Mouse (Mus musculus) layer of hippocampus, adult 2 months (tissue): Measurements from ENCODE around the gene Stub1. TPM values are rescaled to one million over a fixed set of nuclear protein-coding genes. Genes with fewer than 3 reads are reported as not detected.
A peak's percentile ranks its signal among the peaks of the same experiment; 100 is the strongest.

Experiments used
- DNase-seq, 2 experiments: peaks; one replicate each; pipeline ENCODE4 v3.0.0; 2022; ENCODE audit warnings: low spot score in 2 of 2
- H3K27ac ChIP-seq: fragments of 200-600 bp; 2 replicates; pipeline ENCODE4 v1.8.1; 2022
- H3K4me3 ChIP-seq: fragments of 200-600 bp; 2 replicates; pipeline ENCODE4 v1.8.1; 2022; ENCODE audit warnings: mild to moderate bottlenecking
- CTCF ChIP-seq: fragments of 200-600 bp; conservative IDR thresholded peaks from 2 replicates; pipeline ENCODE4 v1.8.1; 2022; ENCODE audit warnings: antibody characterized with exemption, mild to moderate bottlenecking, moderate library complexity
- total RNA-seq, 2 experiments: library from RNA; stranded (reverse); gene quantifications; 2 replicates each; pipeline ENCODE4 v1.2.3; 2021

Stub1 gene
- total RNA-seq, 2 experiments from 2014 or later = 164 to 175 TPM

DNA sequence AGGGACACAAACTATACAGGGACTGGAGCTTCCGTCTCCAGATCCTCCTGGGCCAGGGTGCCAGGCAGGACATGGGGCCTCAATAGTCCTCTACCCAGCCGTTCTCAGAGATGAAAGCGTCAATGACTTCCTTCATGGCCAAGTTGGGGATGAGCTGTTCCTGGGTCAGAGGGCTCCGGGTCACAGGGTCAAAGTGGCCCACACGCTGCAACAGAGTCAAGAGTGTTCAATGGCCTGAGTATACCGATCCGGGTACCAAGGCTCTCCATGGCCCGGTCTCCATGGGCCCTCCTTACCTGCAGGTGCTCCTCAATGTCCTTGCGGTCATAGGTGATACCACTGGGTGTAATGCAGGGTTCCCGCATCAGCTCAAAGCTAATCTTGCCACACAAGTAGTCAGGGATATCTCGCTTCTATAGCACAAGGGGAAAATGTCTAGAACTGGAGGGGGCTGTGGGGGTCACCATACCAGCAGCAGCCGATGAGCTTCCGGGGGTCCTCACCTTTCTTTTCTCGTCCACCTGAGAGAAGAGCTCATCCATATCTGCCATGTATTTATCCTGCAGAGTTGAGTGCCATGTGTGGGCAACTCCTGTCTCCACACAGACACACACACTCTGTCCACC is 2.3 kb downstream of the Stub1 start:
- no peak for DNase-seq
- TF ChIP-seq CTCF = no peak
- Histone ChIP-seq H3K4me3 (peak overlapping the region; percentile 87), H3K27ac (0 out of 2 replicates have a peak overlapping the region, but pooled peaks have one; percentile 99)

DNA sequence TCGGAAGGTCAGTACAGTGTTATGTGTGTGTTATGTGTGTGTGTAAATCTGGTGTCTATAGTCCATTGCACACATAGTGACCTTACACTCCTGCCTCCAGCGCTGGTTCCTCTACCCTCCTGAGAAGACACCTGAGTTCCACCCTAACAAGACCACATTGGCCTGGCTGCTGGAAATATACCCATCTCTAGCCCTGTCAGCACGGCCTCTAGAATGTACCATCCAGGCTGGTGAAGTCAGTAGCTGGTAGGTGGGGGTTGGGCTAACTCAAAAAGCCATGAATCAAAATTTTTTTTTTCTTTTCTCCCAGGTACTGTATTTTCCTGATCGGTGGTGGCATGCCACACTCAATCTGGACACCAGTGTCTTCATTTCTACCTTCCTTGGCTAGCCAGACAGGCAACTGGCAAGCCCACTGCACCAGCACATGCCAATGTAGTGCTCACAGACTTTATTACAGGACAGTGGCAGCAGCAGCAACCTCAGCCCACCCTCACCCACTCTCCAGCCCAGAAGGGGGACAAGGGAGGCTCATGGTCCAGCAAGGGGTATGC is 2.9 kb downstream of the Stub1 start:
- Histone ChIP-seq H3K4me3 (peak overlapping the region; percentile 82), H3K27ac (no peak overlapping the region)
- TF ChIP-seq CTCF = no peak
- DNase-seq = no peak

DNA sequence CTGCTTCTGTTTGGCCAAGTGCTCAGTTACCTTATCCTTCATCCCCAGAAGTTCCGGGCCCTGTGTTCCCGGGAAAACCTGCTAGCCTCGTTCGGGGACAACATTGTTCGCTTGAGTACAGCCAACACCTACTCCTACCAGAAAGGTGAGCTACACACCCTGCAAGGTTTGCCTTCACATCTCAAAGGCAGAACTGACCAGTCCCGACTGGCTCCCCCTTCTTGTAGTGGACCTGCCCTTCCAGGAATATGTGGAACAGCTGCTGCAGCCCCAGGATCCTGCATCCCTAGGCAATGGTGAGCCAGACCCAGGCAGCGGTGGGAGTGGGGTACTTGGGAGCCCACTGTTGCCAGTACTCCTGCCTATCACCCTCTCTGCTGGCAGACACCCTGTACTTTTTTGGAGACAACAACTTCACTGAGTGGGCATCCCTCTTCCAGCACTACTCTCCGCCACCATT is 3.6 kb downstream of the Stub1 start:
- DNase-seq = no peak
- TF ChIP-seq CTCF = no peak
- Histone ChIP-seq H3K4me3 (peak overlapping the region; percentile 82), H3K27ac (peak overlapping the region; percentile 93)

DNA sequence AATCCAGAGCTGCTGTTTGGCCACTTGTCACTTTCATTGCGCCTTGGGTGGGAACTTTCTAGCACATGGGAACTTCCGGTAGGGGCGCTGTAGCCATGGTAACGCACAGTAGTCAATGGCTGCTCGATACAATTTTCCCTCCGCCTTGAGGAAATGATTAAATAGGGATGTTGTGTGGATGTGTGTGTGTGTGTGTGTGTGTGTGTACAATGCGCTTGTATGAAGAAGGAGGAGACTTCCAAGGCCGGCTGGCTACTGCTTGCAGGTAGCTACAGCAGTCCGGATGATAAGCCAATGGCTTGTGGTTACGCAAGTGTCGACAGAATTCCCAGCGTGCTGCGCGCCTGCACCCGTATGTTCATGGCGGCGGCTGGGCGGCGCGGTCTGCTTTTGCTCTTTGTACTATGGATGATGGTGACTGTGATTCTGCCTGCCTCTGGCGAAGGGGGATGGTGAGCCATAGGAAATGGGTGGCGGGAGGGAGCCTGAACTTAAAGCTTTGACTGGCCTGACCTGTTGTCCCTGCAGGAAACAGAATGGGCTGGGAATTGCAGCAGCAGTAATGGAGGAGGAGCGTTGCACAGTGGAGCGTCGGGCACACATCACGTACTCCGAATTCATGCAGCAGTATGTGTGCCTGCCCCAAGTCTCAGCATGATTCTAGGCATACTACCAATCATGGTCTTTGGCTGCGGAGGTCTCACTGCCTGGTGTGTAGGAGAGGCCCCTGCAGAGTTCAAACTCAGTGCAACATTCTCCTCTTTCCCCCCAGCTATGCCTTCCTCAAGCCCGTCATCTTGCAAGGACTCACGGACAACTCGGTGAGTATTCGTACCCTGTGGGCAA is 4.3 kb downstream of the Stub1 start, which contains the start of gene Jmjd8:
Gene Jmjd8 (plus strand): TSS at position 156 of the 846 bp plus-strand sequence.
- Histone ChIP-seq H3K4me3 (peak within 1 kb of the TSS; percentile 82), H3K27ac (peak within 1 kb of the TSS; percentile 93)
- peak; percentile 71 for TF ChIP-seq CTCF
- peak; percentile 79 to 81 for DNase-seq

DNA sequence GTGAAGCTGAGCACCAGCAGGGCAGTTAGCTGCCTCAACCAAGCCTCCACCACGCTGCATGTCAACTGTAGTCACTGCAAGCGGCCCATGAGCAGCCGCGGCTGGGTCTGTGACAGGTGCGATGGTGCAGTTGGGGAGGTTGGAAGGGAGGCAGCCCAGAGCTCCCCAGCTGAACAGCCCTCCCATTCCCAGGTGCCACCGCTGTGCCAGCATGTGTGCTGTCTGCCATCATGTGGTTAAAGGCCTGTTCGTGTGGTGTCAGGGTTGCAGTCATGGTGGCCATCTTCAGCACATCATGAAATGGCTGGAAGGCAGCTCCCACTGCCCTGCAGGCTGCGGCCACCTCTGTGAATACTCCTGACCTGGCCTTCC is 5.0 kb downstream of the Stub1 start:
- Histone ChIP-seq H3K4me3 (peak overlapping the region; percentile 82), H3K27ac (peak overlapping the region; percentile 93)
- DNase-seq = no peak
- TF ChIP-seq CTCF = no peak

DNA sequence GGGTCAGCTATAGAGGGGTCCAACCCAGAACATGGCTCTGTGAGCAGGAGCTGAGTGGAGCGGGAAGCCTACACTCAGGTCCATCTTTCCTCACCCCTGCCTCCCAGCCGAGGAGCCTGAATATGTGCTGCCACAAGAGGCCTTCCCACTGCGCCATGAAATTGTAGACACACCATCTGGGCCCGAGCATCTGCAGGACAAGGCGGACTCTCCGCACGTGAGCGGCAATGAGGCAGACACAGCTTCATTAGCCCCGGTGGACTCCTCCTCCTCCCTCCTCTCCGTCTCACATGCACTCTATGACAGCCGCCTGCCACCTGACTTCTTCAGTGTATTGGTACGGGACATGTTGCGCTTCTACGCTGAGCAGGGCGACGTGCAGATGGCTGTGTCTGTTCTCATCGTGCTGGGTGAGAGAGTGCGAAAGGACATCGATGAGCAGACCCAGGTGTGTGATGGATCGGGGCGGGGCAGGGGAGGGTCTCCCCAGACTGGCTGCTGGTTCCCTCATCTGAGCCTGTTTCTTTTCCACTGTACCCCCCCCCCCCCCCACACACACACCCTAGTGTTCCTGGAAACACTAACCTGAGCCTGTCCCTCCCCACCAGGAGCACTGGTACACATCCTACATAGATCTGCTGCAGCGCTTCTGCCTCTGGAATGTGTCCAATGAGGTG is 5.5 kb downstream of the Stub1 start:
- Histone ChIP-seq H3K4me3 (no peak overlapping the region), H3K27ac (peak overlapping the region; percentile 93; the same call in 1 of the 2 replicates)
- DNase-seq = no peak
- TF ChIP-seq CTCF = no peak

DNA sequence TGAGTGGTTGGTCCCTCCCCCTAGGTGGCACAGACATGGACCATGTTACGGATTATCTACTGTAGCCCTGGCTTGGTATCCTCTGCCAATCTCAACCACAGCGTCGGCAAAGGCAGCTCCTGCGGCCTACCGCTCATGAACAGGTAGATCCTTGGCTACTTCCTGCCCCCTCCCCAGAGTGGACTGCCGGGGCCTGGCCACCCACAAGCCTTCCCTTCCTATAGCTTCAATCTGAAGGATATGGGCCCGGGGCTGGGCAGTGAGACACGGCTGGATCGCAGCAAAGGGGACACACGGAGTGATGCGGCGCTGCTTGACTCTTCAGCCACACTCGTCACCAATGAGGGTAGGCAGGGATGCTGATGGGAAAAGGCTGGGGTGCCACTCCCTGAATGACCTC is 6.2 kb downstream of the Stub1 start:
- DNase-seq = no peak
- H3K4me3 ChIP-seq = no peak overlapping the region
- H3K27ac ChIP-seq = no peak overlapping the region
- TF ChIP-seq CTCF = no peak

DNA sequence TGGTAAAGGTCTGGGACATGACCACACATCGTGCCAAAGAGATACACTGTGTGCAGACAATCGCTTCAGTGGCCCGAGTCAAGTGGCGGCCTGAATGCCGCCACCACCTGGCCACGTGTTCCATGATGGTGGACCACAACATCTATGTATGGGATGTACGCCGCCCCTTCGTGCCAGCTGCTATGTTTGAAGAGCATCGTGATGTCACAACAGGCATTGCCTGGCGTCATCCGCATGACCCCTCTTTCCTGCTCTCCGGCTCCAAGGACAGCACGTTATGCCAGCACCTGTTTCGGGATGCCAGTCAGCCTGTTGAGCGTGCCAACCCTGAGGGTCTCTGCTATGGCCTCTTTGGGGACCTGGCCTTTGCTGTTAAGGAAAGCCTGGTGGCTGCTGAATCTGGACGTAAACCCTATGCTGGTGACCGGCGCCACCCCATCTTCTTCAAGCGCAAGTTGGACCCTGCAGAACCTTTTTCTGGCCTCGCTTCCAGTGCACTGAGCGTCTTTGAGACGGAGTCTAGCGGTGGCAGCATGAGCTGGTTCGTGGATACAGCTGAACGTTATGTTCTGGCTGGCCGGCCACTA is 7.1 kb downstream of the Stub1 start:
- no peak for TF ChIP-seq CTCF
- no peak overlapping the region for H3K4me3 ChIP-seq
- DNase-seq = no peak
- H3K27ac ChIP-seq = no peak overlapping the region

DNA sequence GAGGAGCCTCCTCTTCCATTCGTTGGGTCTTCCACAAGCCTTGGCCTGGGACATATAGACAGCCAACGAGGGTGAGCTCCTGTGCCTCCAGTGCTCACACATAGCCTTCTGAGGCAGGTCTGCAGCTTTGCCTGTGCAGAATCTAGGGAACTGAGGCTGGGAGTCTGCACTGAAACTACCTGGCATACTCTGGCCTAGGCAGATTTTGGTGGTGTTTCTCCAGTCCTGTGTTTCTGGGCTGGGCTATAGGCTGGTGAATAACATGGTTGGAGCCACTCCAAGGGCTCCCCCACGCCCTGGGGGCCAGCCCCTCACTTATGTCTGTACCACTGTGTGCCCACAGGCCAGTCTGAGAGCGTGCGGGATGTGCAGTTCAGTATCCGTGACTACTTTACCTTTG is 7.9 kb downstream of the Stub1 start:
- no peak for DNase-seq
- no peak for TF ChIP-seq CTCF
- H3K27ac ChIP-seq = no peak overlapping the region
- no peak overlapping the region for H3K4me3 ChIP-seq

DNA sequence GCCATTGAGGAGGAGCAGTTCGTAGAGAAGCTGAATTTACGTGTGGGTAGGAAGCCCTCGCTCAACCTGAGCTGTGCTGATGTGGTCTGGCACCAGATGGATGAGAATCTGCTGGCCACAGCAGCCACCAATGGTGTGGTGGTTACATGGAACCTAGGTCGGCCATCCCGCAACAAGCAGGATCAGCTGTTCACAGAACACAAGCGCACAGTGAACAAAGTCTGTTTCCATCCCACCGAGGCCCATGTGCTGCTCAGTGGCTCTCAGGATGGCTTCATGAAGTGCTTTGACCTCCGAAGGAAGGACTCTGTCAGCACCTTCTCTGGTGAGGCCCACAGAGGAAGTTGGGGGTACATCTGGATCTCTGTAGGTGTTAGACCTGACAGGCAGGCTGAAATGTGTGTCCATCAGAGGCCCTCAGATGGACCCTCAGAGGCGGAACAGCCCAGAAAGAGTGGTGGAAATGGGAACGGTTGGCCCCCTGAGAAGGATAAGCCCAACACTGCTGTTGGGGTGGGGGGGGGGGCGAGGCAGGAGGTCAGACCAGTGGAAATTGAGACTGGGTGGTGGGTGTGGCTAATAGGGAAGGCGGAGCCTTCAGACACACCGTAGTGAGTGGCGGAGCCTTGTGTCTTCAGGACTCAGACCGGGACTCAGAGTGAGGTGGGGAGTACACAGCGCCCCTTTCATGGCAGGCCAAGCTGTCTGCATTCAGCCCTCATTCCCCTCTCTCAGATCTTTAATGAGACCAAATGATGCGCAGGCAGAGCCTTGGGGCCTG is 8.7 kb downstream of the Stub1 start:
- TF ChIP-seq CTCF = no peak
- Histone ChIP-seq H3K27ac (peak overlapping the region; percentile 92; the same call in 1 of the 2 replicates), H3K4me3 (peak overlapping the region; percentile 61)
- DNase-seq = no peak

DNA sequence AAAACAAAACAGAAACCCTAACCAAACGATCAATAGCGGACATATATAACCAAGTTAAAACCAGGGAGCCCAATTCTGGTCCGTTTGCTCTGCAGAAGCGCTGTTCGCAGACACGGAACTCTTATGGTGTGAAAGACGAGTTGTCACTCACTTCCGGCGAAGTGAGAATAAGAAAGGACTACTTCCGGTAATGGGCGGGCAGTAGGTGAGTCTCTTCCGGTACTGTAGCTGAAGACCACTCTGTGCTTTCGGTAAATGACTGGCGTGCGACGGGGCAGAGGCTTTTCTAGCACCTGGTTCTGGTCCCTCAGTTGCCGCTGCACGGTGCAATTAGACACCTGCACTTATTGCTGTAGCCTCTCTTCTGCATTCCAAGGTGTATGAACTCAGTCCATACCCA is 9.8 kb downstream of the Stub1 start, which contains the start of gene Wdr24:
Gene Wdr24 (plus strand): TSS at position 176 of the 400 bp plus-strand sequence.
- Histone ChIP-seq H3K4me3 (peak within 1 kb of the TSS; percentile 61), H3K27ac (peak within 1 kb of the TSS; percentile 92)
- TF ChIP-seq CTCF = no peak

More for the DNA sequence above, 9.8 kb downstream of the Stub1 start, which contains the start of gene Wdr24:
- peak; percentile 81 to 83 for DNase-seq
